Mouse (Mus musculus) liver, postnatal 0 days (tissue): ENCODE data around the gene Magt1. TPM values are rescaled to one million over a fixed set of nuclear protein-coding genes. Genes with fewer than 3 reads are reported as not detected.
"Not testable (repeated sequence)": the region's sequence is repeated elsewhere in the genome, so short reads cannot be mapped to it uniquely, and the experiment has no call there.

Experiments used
- ATAC-seq: fragments of 200-750 bp; cut with Nextera tagmentation; 2 replicates; pipeline ENCODE4 v1.8.0; 2017; ENCODE audit warnings: mild to moderate bottlenecking, moderate library complexity
- DNase-seq: peaks from one replicate; pipeline ENCODE4 v3.0.0-alpha.2; 2016
- H3K27ac ChIP-seq: fragments of 300-500 bp; sonication (generic); 2 replicates; pipeline ENCODE4 v1.5.1; 2014; ENCODE audit warnings: antibody characterized with exemption, moderate library complexity, mild to moderate bottlenecking, low read depth
- H3K27me3 ChIP-seq: fragments of 300-500 bp; sonication (generic); 2 replicates; pipeline ENCODE4 v1.6.1; 2014; ENCODE audit warnings: low read length, control low read depth, mixed read lengths; ENCODE audit not compliant: insufficient read depth
- H3K36me3 ChIP-seq: fragments of 300-500 bp; sonication (generic); replicated peaks from 2 replicates; pipeline ENCODE4 v1.6.1; 2014; ENCODE audit warnings: mild to moderate bottlenecking, control low read depth, low read length, moderate library complexity, mixed read lengths; ENCODE audit not compliant: insufficient read depth
- H3K4me1 ChIP-seq: fragments of 300-500 bp; sonication (generic); 2 replicates; pipeline ENCODE4 v1.6.1; 2014; ENCODE audit warnings: antibody characterized with exemption, mild to moderate bottlenecking, control low read depth; ENCODE audit not compliant: insufficient read depth
- H3K4me2 ChIP-seq: fragments of 300-500 bp; sonication (generic); 2 replicates; pipeline ENCODE4 v1.6.1; 2014; ENCODE audit warnings: low read depth, mild to moderate bottlenecking, low read length, moderate library complexity, mixed read lengths
- H3K4me3 ChIP-seq: fragments of 300-500 bp; sonication (generic); 2 replicates; pipeline ENCODE4 v1.5.1; 2014; ENCODE audit warnings: low read depth, low read length
- H3K9ac ChIP-seq: fragments of 300-500 bp; sonication (generic); replicated peaks from 2 replicates; pipeline ENCODE4 v1.6.1; 2014; ENCODE audit warnings: mild to moderate bottlenecking, moderate library complexity
- H3K9me3 ChIP-seq: fragments of 300-500 bp; sonication (generic); 2 replicates; pipeline ENCODE4 v1.6.1; 2016; ENCODE audit warnings: mild to moderate bottlenecking, control low read depth, low read length, mixed read lengths
- CTCF ChIP-seq: sonication (generic); IDR thresholded peaks from 2 replicates; pipeline ENCODE4 v1.5.1; 2016; ENCODE audit warnings: antibody characterized with exemption, low read depth
- EP300 ChIP-seq: IDR thresholded peaks from 2 replicates; pipeline ENCODE4 v1.6.1; 2016; ENCODE audit warnings: antibody characterized with exemption, low read depth, mild to moderate bottlenecking
- WGBS: fragments of 180-500 bp; shearing (Covaris S2); extraction: QIAGEN DNeasy Blood & Tissue Kit; methylation state at CpG from one replicate; pipeline ENCODE4 v1.1.7; 2014; ENCODE audit not compliant: insufficient replicate concordance; 5-methylcytosine and 5-hydroxymethylcytosine counted together
- polyA plus RNA-seq: library from polyadenylated mRNA; unstranded; fragments of >200 nt; fragmentation: Nextera tagmentation; extraction: Ambion mirVana; gene quantifications from 2 replicates; pipeline ENCODE4 v1.2.1, GENCODE M21; 2015

The Magt1 gene
- polyA plus RNA-seq, 1 experiment from 2014 or later: 22.3 TPM

DNA sequence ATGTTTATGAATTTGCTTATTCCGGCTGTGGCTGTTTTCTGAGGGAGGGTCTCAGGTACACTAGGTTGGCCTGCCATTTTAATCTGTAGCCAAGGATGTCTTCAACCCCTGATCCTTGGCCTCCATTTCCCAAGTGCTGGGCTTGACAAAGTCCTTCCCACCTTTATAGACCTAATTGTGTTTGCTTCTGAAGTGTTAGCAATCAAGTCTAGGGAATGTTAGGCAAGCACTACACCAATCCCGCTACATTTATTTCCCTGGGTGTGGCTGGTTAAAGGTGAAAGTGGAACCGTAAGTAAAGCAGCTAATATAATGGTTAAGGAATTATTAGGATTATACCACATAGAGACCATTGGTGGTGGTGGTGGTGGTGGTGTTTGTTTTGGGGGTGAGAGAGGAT is 5.4 kb upstream of the Magt1 start:
- ATAC-seq: peak; percentile 14; the same call in 1 of the 2 replicates
- Histone ChIP-seq H3K4me1 (peaks cover 3% of the 10 kb centered on the region; the same call in 1 of the 2 replicates), H3K9ac (no peak overlapping the region; the same call in 1 of the 2 replicates)

DNA sequence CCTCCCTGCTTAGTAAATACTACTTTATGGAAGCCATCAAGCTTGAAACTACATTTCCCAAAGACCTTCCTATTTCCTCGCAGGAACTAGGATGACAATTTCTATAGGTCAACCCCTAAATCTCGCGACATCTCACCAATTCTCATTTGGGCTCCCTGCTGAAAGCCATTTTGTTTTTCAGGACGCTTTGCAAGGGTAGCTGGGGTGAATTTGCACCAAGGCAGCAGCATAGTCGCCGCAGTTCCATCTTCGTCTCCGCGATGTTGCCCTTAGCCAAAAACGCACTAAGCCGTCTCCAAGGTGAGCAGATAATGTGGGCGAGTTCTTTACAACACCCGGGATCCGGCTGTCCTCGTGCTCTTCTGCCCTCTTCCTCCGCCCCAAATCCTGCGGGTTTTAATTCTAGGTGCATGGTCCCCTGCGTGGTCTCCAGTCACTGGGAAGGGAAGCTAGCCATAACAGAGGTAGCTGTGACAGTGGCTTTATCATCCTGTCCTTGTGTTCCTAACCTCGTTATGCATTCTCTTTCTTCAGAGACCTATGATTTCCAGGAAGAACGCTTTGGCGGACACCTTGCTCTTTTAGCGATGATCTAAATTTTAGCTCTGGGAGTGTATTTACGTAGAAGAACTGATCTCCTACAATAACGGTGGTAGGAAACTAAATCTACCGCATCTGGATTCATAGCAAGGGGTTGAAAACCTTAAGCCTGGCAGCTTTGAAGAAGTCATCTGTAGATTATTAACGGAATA is 4.0 kb upstream of the Magt1 start, which contains the start of gene Cox7b:
Cox7b (plus strand) TSS at position 130 of the 752 bp plus-strand sequence.
- Histone ChIP-seq H3K27me3 (no peaks in the 10 kb centered on the region), H3K36me3 (no peaks in the 10 kb centered on the region), H3K4me3 (peak within 1 kb of the TSS; percentile 69), H3K9me3 (no peaks in the 10 kb centered on the region), H3K9ac (peak within 1 kb of the TSS; percentile 77), H3K4me1 (peaks cover 3% of the 10 kb centered on the region; the same call in 1 of the 2 replicates), H3K4me2 (peak within 1 kb of the TSS; percentile 60), H3K27ac (peak within 1 kb of the TSS; percentile 94)
- ATAC-seq (peak; percentile 40), DNase-seq (peak; percentile 73)
- 16% methylated on average over 26 of the region's 26 CpGs for WGBS
- TF ChIP-seq CTCF (no peak), EP300 (peak; percentile 57; the same call in 1 of the 2 replicates)

More for the DNA sequence above, 5.4 kb upstream of the Magt1 start:
- no peak for DNase-seq
- Histone ChIP-seq H3K27ac (no peak overlapping the region; the same call in 1 of the 2 replicates), H3K27me3 (no peaks in the 10 kb centered on the region), H3K4me3 (peak overlapping the region; percentile 69; the same call in 1 of the 2 replicates), H3K4me2 (peak overlapping the region; percentile 60), H3K36me3 (no peaks in the 10 kb centered on the region; the same call in 1 of the 2 replicates), H3K9me3 (no peaks in the 10 kb centered on the region)
- 70% methylated on average over 3 of the region's 3 CpGs for WGBS
- no peak for TF ChIP-seq EP300
- no peak for TF ChIP-seq CTCF

DNA sequence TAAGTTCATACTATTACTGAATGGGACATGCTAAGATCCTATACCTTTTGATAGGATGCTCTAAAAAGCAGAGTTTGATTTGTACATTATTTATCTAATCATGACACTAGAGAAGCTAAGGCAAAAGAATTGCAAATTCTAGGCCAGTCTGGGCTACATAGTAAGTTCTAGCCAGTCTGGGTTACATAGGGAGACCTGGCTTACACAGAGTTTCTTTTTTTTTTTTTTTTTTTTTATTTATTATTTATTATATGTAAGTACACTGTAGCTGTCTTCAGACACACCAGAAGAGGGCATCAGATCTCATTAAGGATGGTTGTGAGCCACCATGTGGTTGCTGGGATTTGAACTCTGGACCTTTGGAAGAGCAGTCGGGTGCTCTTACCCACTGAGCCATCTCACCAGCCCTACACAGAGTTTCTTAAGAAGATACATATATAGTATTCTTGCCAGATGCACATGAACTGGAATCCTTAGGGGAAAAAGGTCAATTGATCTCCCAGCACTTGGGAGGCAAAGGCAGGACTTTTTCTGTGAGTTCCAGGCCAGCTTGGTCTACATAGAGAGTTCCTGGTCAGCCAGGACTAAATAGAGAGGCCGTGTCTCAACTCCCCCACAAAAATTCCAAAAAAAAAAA is 3.2 kb upstream of the Magt1 start:
- H3K9ac ChIP-seq, ATAC-seq, H3K27me3 ChIP-seq, H3K4me1 ChIP-seq, DNase-seq, H3K9me3 ChIP-seq, H3K36me3 ChIP-seq: not testable (repeated sequence)
- peak overlapping the region; percentile 94; the same call in 1 of the 2 replicates for H3K27ac ChIP-seq
- 62% methylated on average over 2 of the region's 2 CpGs for WGBS
- H3K4me3 ChIP-seq: peak overlapping the region; percentile 69; the same call in 1 of the 2 replicates
- peak overlapping the region; percentile 54 for H3K4me2 ChIP-seq

DNA sequence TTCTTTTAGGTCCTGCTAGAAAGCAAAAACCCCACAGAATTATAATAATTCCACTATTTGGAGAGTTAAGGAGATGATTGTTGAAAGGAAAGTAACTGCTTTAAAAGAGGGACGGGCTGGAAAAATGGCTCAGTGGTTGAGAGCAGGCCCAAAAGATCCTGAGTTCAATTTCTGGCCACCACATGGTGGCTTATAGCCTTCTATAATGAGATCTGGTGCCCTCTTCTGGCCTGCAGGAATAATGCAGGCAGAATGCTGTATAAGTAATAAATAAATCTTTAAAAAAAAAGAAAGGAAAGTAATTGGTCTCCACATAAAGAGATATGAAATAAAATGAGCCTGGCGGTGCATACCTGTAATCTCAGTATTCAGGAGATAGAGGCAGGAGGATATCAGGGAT is 1.5 kb upstream of the Magt1 start:
- peaks cover 8% of the 10 kb centered on the region for H3K4me1 ChIP-seq
- no peaks in the 10 kb centered on the region for H3K27me3 ChIP-seq
- no peak overlapping the region for H3K4me3 ChIP-seq
- no peak overlapping the region for H3K27ac ChIP-seq
- ATAC-seq (no peak), DNase-seq (peak; percentile 49)
- WGBS: 19% methylated on average over 2 of the region's 2 CpGs
- H3K4me2 ChIP-seq: no peak overlapping the region
- H3K9ac ChIP-seq: no peak overlapping the region
- no peak for TF ChIP-seq EP300
- TF ChIP-seq CTCF: peak; percentile 76
- no peaks in the 10 kb centered on the region for H3K36me3 ChIP-seq
- no peaks in the 10 kb centered on the region for H3K9me3 ChIP-seq

DNA sequence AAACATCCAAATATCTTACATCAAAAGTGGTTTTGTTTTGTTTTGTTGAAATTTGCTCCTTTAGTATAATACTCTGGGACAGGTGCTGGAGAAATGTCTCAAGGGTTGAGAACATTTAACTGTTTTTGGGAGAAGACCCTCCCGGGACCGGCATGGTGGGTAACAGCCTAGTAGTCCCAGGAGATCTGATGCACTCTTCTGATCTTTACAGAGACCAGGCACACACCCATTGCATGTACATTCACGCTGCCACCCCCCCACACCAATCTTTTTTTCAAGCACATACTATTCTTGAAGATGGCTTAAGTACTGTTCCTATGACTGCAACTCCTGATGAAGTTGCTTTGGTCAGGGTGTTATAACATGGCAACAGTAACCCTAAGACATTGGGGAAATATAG is 853 bp upstream of the Magt1 start:
- WGBS: 53% methylated on average over 3 of the region's 3 CpGs
- H3K36me3 ChIP-seq: no peaks in the 10 kb centered on the region
- H3K4me1 ChIP-seq: peaks cover 8% of the 10 kb centered on the region
- no peaks in the 10 kb centered on the region for H3K27me3 ChIP-seq
- peak overlapping the region; percentile 73 for H3K4me2 ChIP-seq
- DNase-seq (no peak), ATAC-seq (no peak)
- peak overlapping the region; percentile 71 for H3K4me3 ChIP-seq
- no peaks in the 10 kb centered on the region for H3K9me3 ChIP-seq
- TF ChIP-seq CTCF: no peak
- no peak for TF ChIP-seq EP300
- peak overlapping the region; percentile 57 for H3K9ac ChIP-seq
- peak overlapping the region; percentile 87 for H3K27ac ChIP-seq

DNA sequence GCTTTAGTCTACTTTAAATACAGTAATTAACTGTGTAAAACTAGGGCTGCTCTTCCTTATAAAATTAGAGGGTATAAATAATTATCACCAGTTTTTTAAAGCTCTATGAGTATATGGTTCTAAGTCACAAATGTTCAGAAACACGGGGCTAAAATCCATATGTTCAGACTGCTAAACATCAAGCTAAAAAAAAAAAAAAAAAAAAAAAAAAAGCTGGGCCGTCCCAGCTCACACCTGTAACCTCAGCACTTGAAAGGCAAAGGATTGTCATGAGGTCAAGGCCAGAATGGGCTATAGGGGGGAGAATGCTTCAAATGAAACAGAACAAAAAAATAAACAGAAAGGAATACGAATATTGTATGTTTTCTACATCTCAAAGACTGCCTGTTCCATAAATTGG is 944 bp downstream of the Magt1 start:
- Histone ChIP-seq H3K27ac (peak overlapping the region; percentile 94), H3K4me2 (peak overlapping the region; percentile 72), H3K36me3 (no peaks in the 10 kb centered on the region), H3K4me1 (peaks cover 8% of the 10 kb centered on the region), H3K9me3 (no peaks in the 10 kb centered on the region), H3K9ac (peak overlapping the region; percentile 74), H3K27me3 (no peaks in the 10 kb centered on the region), H3K4me3 (peak overlapping the region; percentile 71)
- no peak for ATAC-seq
- WGBS: 16% methylated on average over 3 of the region's 3 CpGs
- no peak for DNase-seq
- TF ChIP-seq EP300 (no peak), CTCF (no peak)
